Mouse (Mus musculus) embryonic facial prominence, embryonic 13.5 days (tissue): Measurements from ENCODE around the gene Grid2. TPM values are rescaled to one million over a fixed set of nuclear protein-coding genes. Genes with fewer than 3 reads are reported as not detected.
"Not testable (repeated sequence)": the region's sequence is repeated elsewhere in the genome, so short reads cannot be mapped to it uniquely, and the experiment has no call there.

ENCODE experiments used
- ATAC-seq: fragments of 200-750 bp; cut with Nextera tagmentation; 2 replicates; pipeline ENCODE4 v1.8.0; 2017; ENCODE audit warnings: low read depth; ENCODE audit not compliant: insufficient number of reproducible peaks, insufficient read depth, low FRiP score, low TSS enrichment
- H3K27ac ChIP-seq: fragments of 300-500 bp; sonication (generic); 2 replicates; pipeline ENCODE4 v1.5.1; 2015; ENCODE audit warnings: moderate library complexity, mild to moderate bottlenecking, inconsistent platforms
- H3K27me3 ChIP-seq: fragments of 300-500 bp; sonication (generic); 2 replicates; pipeline ENCODE4 v1.6.1; 2015; ENCODE audit warnings: mild to moderate bottlenecking, inconsistent platforms
- H3K36me3 ChIP-seq: fragments of 300-500 bp; sonication (generic); 2 replicates; pipeline ENCODE4 v1.6.1; 2015; ENCODE audit warnings: mild to moderate bottlenecking, inconsistent platforms
- H3K4me1 ChIP-seq: fragments of 300-500 bp; sonication (generic); 2 replicates; pipeline ENCODE4 v1.6.1; 2015; ENCODE audit warnings: inconsistent platforms
- H3K4me2 ChIP-seq: fragments of 300-500 bp; sonication (generic); 2 replicates; pipeline ENCODE4 v1.6.1; 2015; ENCODE audit warnings: moderate library complexity, mild to moderate bottlenecking, inconsistent platforms
- H3K4me3 ChIP-seq: fragments of 300-500 bp; sonication (generic); 2 replicates; pipeline ENCODE4 v1.5.1; 2015; ENCODE audit warnings: mild to moderate bottlenecking, inconsistent platforms
- H3K9ac ChIP-seq: fragments of 300-500 bp; sonication (generic); 2 replicates; pipeline ENCODE4 v1.6.1; 2015; ENCODE audit warnings: mild to moderate bottlenecking, inconsistent platforms
- H3K9me3 ChIP-seq: fragments of 300-500 bp; sonication (generic); 2 replicates; pipeline ENCODE4 v1.6.1; 2016; ENCODE audit warnings: inconsistent platforms
- WGBS: fragments of 180-500 bp; shearing (Covaris S2); methylation state at CpG from one replicate; pipeline ENCODE4 v1.1.7; 2015; ENCODE audit warnings: mixed read lengths; 5-methylcytosine and 5-hydroxymethylcytosine counted together
- polyA plus RNA-seq: library from polyadenylated mRNA; unstranded; fragments of >200 nt; fragmentation: Nextera tagmentation; extraction: Ambion mirVana; gene quantifications from 2 replicates; pipeline ENCODE4 v1.2.1, GENCODE M21; 2015

The Grid2 gene
- polyA plus RNA-seq, 1 experiment from 2014 or later, result 2.0 TPM

- Histone ChIP-seq H3K36me3 (no peaks in the 10 kb centered on the region), H3K27me3 (no peaks in the 10 kb centered on the region), H3K4me2 (no peak overlapping the region), H3K9me3 (no peaks in the 10 kb centered on the region), H3K27ac (no peak overlapping the region), H3K9ac (no peak overlapping the region), H3K4me1 (no peaks in the 10 kb centered on the region), H3K4me3 (no peak overlapping the region)
- no peak for ATAC-seq
- 71% methylated on average over 1 of the region's 1 CpGs for WGBS
Observed at GRCm38 (mm10) chr6:63417534-63417933, 161.9 kb downstream of the Grid2 start.

- Histone ChIP-seq H3K4me3 (no peak overlapping the region), H3K4me2 (no peak overlapping the region), H3K9ac (no peak overlapping the region), H3K4me1 (no peaks in the 10 kb centered on the region), H3K27ac (no peak overlapping the region), H3K27me3 (no peaks in the 10 kb centered on the region), H3K36me3 (no peaks in the 10 kb centered on the region), H3K9me3 (no peaks in the 10 kb centered on the region)
- WGBS, result 77% methylated on average over 2 of the region's 2 CpGs
- no peak for ATAC-seq
Observed at GRCm38 (mm10) chr6:63432751-63433150, 177.1 kb downstream of the Grid2 start.

- Histone ChIP-seq H3K9me3 (no peaks in the 10 kb centered on the region), H3K4me1 (no peaks in the 10 kb centered on the region), H3K9ac (no peak overlapping the region), H3K27me3 (no peaks in the 10 kb centered on the region), H3K4me2 (no peak overlapping the region), H3K36me3 (no peaks in the 10 kb centered on the region), H3K27ac (no peak overlapping the region), H3K4me3 (no peak overlapping the region)
- ATAC-seq, result no peak
- 85% methylated on average over 2 of the region's 2 CpGs for WGBS
Observed at GRCm38 (mm10) chr6:63448175-63448574, 192.5 kb downstream of the Grid2 start.

GRCm38 (mm10) chr6:63482141-63482540 lies 226.5 kb downstream of the Grid2 start:
- H3K4me2 ChIP-seq, result no peak overlapping the region
- H3K27ac ChIP-seq, result no peak overlapping the region
- no peaks in the 10 kb centered on the region for H3K4me1 ChIP-seq
- no peak for ATAC-seq
- no peak overlapping the region for H3K4me3 ChIP-seq
- no peak overlapping the region for H3K9ac ChIP-seq
- H3K27me3 ChIP-seq, result no peaks in the 10 kb centered on the region
- H3K9me3 ChIP-seq, result no peaks in the 10 kb centered on the region
- 88% methylated on average over 1 of the region's 1 CpGs for WGBS
- no peaks in the 10 kb centered on the region for H3K36me3 ChIP-seq

- Histone ChIP-seq H3K27me3 (no peaks in the 10 kb centered on the region), H3K36me3 (no peaks in the 10 kb centered on the region), H3K4me1 (no peaks in the 10 kb centered on the region), H3K4me3 (no peak overlapping the region), H3K27ac (no peak overlapping the region), H3K9ac (no peak overlapping the region), H3K9me3 (no peaks in the 10 kb centered on the region), H3K4me2 (no peak overlapping the region)
- WGBS, result 90% methylated on average over 1 of the region's 1 CpGs
- no peak for ATAC-seq
Observed at GRCm38 (mm10) chr6:63515016-63515415, 259.3 kb downstream of the Grid2 start.

DNA sequence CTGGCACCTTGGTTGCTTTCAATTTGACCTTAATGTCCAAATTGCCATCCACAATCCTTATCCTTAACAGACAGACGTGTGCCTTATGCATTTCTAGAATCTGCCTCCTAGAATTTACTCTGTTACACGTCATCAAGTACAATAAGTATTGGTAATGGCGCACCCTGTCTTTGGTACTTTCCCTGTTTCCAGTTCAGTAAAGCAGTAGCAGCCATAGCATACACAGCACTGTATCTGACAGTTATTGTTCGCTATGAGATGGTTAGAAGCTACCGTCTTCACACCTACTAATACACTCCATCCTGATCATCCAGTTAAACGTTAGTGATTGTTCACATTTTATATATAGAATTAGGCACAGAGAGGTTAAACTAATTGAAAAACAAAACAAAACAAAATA lies 260.3 kb downstream of the Grid2 start:
- H3K4me2 ChIP-seq, result no peak overlapping the region
- ATAC-seq, result no peak
- no peaks in the 10 kb centered on the region for H3K36me3 ChIP-seq
- H3K27me3 ChIP-seq, result no peaks in the 10 kb centered on the region
- no peaks in the 10 kb centered on the region for H3K9me3 ChIP-seq
- H3K27ac ChIP-seq, result no peak overlapping the region
- no peaks in the 10 kb centered on the region for H3K4me1 ChIP-seq
- no peak overlapping the region for H3K4me3 ChIP-seq
- WGBS, result 80% methylated on average over 6 of the region's 6 CpGs
- H3K9ac ChIP-seq, result no peak overlapping the region

- Histone ChIP-seq H3K27ac (no peak overlapping the region), H3K4me1 (no peaks in the 10 kb centered on the region), H3K4me2 (no peak overlapping the region), H3K9me3 (no peaks in the 10 kb centered on the region), H3K27me3 (no peaks in the 10 kb centered on the region), H3K36me3 (no peaks in the 10 kb centered on the region), H3K9ac (no peak overlapping the region), H3K4me3 (no peak overlapping the region)
- 83% methylated on average over 2 of the region's 2 CpGs for WGBS
- ATAC-seq, result no peak
Observed at GRCm38 (mm10) chr6:63531751-63532150, 276.1 kb downstream of the Grid2 start.

DNA sequence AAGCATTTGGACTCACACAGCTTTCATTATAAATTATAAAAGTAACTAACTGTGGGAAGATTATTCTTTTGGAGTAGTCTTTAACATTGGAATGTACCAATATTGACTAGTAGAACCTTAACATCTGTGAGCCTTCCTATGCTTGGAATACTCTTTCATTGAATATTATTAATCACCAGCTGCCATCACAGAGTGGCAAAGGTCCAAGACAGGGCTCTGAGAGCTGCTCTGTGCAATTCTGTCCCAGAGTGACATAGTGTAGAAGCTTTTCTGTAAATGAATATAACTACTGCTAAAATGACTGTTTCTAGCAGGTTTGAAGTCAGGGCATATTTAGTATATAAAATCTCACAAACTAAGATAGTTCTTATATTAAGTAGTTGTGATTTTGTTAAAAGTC lies 277.2 kb downstream of the Grid2 start:
- H3K27ac ChIP-seq, result no peak overlapping the region
- no peaks in the 10 kb centered on the region for H3K27me3 ChIP-seq
- H3K4me3 ChIP-seq, result no peak overlapping the region
- ATAC-seq, result no peak
- no peak overlapping the region for H3K9ac ChIP-seq
- no peak overlapping the region for H3K4me2 ChIP-seq
- no peaks in the 10 kb centered on the region for H3K36me3 ChIP-seq
- H3K9me3 ChIP-seq, result no peaks in the 10 kb centered on the region
- H3K4me1 ChIP-seq, result no peaks in the 10 kb centered on the region

GRCm38 (mm10) chr6:63547741-63548140 lies 292.1 kb downstream of the Grid2 start:
- H3K27ac ChIP-seq, result no peak overlapping the region
- no peak overlapping the region for H3K4me2 ChIP-seq
- no peaks in the 10 kb centered on the region for H3K4me1 ChIP-seq
- no peak for ATAC-seq
- 60% methylated on average over 4 of the region's 4 CpGs for WGBS
- no peaks in the 10 kb centered on the region for H3K36me3 ChIP-seq
- H3K4me3 ChIP-seq, result no peak overlapping the region
- H3K9me3 ChIP-seq, result no peaks in the 10 kb centered on the region
- no peaks in the 10 kb centered on the region for H3K27me3 ChIP-seq
- no peak overlapping the region for H3K9ac ChIP-seq

DNA sequence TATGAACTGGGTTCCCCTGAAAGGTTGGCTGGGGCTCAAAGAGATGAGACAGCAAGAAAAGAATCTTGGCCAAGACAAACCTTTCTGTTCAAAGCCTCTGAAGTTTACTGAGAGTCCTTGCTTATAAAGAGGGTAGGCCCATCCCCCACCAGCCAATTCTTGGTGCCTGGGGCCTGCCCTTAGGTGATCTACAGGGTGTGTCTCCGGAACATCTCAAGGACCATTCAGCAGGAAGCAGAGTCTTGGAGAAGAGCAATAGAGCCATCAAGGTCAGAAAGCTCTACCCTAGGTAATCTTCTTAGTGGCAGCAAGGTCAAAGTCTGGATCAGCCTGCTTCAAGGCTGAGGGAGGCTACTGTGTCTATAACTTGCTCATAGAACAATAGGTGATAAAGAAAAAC lies 313.1 kb downstream of the Grid2 start:
- H3K9me3 ChIP-seq, H3K9ac ChIP-seq, H3K36me3 ChIP-seq, H3K4me2 ChIP-seq, H3K4me3 ChIP-seq, ATAC-seq, H3K27ac ChIP-seq, H3K27me3 ChIP-seq, H3K4me1 ChIP-seq: not testable (repeated sequence)
- 92% methylated on average over 1 of the region's 1 CpGs for WGBS

GRCm38 (mm10) chr6:63590681-63591080 lies 335.0 kb downstream of the Grid2 start:
- Histone ChIP-seq H3K27ac (no peak overlapping the region), H3K36me3 (no peaks in the 10 kb centered on the region), H3K9ac (no peak overlapping the region), H3K9me3 (no peaks in the 10 kb centered on the region), H3K4me1 (no peaks in the 10 kb centered on the region), H3K27me3 (no peaks in the 10 kb centered on the region), H3K4me2 (no peak overlapping the region), H3K4me3 (no peak overlapping the region)
- WGBS, result 79% methylated on average over 4 of the region's 4 CpGs
- no peak for ATAC-seq

GRCm38 (mm10) chr6:63609570-63609969 lies 353.9 kb downstream of the Grid2 start:
- H3K9ac ChIP-seq, result no peak overlapping the region
- no peak overlapping the region for H3K27ac ChIP-seq
- H3K27me3 ChIP-seq, result no peaks in the 10 kb centered on the region
- no peaks in the 10 kb centered on the region for H3K4me1 ChIP-seq
- no peak overlapping the region for H3K4me2 ChIP-seq
- no peaks in the 10 kb centered on the region for H3K9me3 ChIP-seq
- H3K36me3 ChIP-seq, result no peaks in the 10 kb centered on the region
- WGBS, result 77% methylated on average over 2 of the region's 2 CpGs
- H3K4me3 ChIP-seq, result no peak overlapping the region
- no peak for ATAC-seq

GRCm38 (mm10) chr6:63635970-63636369 lies 380.3 kb downstream of the Grid2 start:
- no peak overlapping the region for H3K9ac ChIP-seq
- H3K4me3 ChIP-seq, result no peak overlapping the region
- H3K27ac ChIP-seq, result no peak overlapping the region
- H3K4me2 ChIP-seq, result no peak overlapping the region
- WGBS, result 94% methylated on average over 3 of the region's 3 CpGs
- H3K36me3 ChIP-seq, result no peaks in the 10 kb centered on the region
- ATAC-seq, result no peak
- H3K27me3 ChIP-seq, result no peaks in the 10 kb centered on the region
- H3K9me3 ChIP-seq, result no peaks in the 10 kb centered on the region
- H3K4me1 ChIP-seq, result no peaks in the 10 kb centered on the region
